Mouse (Mus musculus) right cerebral cortex, adult 2 months (tissue): ENCODE measurements around the gene Pde12.
A peak's percentile ranks its signal among the peaks of the same experiment; 100 is the strongest.
"Not testable (repeated sequence)": the region's sequence is repeated elsewhere in the genome, so short reads cannot be mapped to it uniquely, and the experiment has no call there.

Experiments used
- DNase-seq, 2 experiments: peaks; one replicate each; pipeline ENCODE4 v3.0.0; 2021 to 2022; ENCODE audit warnings: low spot score in 2 of 2

Pde12 gene

GRCm38 (mm10) chr14:26669292-26670073, at the start of gene Pde12:
Pde12 (minus strand) TSS chr14:26669883.
- peak; percentile 86 to 94 for DNase-seq

GRCm38 (mm10) chr14:26705246-26705645, 35.6 kb upstream of the Pde12 start:
- DNase-seq = not testable (repeated sequence)

DNA sequence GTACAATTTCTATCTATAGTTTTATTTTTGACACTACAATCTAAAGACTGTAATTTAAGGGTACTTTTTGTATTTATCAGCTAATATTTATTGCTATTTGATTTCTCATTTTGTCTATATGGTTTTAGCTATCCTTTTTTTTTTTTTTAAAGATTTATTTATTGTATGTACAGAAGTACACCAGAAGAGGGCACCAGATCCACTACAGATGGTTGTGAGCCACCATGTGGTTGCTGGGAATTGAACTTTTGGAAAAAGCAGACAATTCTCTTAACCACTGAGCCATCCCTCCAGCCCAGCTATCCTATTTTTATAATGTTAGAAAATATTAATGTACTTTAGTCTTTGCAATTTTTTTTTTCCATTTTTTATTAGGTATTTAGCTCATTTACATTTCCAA, 28.2 kb upstream of the Pde12 start:
- DNase-seq = no peak

DNA sequence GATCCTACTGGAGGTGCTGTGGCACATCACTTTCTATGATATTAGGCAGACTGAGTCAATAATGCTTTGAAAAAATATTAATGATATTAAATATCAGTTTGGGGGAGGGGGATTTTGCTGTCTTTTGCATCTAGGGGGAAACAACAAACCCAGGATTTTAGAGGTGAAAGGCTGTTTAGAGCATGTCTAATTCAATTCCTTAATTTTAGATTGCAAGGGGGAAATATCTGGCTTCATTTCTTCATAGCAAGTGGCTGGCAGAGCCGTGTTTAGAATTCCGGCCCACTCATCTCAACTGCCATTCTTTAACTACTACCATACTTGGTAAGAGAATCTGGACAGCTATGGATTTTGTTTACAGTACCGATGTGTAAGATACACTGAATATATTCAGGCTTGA, 23.3 kb upstream of the Pde12 start, which contains the start of gene Dnah12:
Gene Dnah12, plus strand, starts transcription at position 301 of the 400 bp plus-strand sequence.
- no peak for DNase-seq

DNA sequence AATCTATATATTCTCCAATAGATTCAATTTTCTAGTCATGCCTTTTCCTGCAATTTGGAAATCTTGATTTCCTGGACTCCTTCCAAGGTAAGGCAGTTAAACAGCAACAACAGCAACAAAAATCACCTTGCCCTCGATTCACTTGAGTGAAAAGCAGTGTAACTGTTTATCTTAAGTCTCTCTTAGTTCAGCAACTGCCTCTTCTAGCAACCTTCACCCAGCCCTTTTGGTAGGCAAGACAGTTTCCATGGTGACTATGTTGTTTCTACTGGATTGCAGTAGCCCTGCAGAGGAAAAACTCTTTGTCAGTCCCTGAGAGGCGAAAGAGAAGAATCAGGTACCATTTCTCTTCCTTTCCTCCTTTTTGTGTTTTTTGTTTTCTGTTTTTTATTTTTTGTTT, 21.7 kb upstream of the Pde12 start:
- DNase-seq = no peak

DNA sequence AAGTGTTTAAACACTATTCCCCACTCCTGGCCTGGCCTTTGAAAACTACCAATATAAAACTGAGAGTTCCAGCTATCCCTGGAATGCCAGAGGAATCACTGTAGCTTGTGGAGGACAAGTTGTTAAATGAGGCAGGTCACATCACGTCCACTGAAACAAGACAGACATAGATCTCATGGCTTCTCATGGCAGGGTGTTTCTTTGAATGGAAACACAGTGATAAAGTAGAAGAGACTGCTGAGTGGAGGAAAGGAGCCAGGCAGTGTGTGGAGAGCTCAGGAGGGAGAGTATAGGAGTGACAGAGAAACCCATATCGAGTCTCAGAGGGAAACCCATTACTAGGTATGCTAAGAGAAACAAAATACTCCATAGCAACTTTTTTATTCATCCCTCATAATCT, 21.0 kb upstream of the Pde12 start:
- DNase-seq = no peak

- DNase-seq = no peak
These were observed 6.1 kb upstream of the Pde12 start for GRCm38 (mm10) chr14:26675791-26676190.

DNA sequence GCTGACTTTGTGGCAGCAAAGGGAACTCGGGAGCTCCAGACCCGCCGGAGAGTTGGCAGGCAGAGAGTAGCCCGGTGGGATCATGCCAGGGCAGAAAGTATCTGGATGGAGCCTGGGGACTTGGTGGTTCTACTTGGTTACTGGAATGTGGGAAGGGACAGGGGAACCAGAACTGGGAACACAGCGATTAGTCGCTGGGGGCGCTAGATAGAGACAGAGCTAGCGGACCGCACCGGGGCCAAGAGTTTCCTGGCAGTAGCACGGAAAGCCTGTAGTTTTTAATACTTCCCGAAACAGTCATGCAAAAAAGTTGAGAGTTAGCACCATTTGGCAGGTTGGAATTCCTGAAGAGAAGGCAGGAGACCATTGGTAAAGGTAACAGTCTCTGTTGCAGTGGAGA, 5.7 kb upstream of the Pde12 start:
- DNase-seq = no peak

DNA sequence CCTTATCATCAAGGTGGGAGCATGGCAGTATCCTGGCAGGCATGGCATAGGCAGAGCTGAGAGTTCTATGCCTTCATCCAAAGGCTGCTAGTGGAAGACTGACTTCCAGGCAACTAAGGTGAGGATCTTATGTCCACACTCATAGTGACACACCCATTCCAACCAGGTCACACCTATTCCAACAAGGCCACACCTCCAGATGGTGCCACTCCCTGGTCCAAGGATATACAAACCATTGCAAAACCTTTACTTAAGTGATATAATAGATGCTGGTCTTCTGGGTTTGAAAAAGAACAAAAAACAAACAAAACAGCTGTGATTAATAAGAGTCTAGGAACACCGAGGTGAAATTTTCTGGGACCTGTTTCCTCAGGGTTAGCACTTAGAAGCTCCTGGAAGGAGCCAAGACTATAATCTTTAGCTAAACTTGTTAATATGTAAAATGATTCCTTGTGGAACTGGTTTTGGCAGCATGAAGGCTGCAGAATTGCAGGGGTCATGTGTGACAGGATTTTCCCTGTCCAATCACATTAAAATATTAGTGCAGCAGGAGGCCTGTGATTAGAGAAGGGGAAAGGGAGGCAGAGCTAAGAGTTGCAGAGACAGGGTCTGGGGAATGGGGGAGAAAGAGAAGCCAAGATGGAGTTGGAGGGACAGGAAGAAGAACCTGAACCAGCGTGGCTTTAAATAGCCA, 4.9 kb upstream of the Pde12 start:
- not testable (repeated sequence) for DNase-seq

GRCm38 (mm10) chr14:26671870-26672615, 2.4 kb upstream of the Pde12 start:
- DNase-seq = not testable (repeated sequence)

GRCm38 (mm10) chr14:26670964-26671363, 1.3 kb upstream of the Pde12 start:
- DNase-seq = no peak

GRCm38 (mm10) chr14:26668371-26669291, 1.1 kb downstream of the Pde12 start:
- DNase-seq = peak; percentile 60 to 69

DNA sequence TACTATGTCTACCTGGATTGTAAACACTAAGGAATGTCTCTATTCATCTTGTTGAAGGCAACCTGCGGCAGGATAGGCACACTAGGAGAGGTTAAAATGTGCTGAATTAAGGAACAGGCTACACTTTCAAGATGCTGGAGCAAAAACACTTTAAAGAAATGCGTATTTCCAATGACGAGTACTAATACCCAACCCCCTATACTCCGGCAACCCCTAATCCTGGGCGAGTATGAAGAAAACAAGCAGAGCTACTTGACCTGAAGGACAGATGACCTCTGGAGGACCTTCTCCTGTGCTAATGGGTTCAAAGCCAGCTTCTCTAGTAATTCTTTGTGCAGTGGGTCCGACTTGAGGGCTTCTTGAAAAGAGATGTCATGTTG, 1.7 kb downstream of the Pde12 start:
- no peak for DNase-seq

DNA sequence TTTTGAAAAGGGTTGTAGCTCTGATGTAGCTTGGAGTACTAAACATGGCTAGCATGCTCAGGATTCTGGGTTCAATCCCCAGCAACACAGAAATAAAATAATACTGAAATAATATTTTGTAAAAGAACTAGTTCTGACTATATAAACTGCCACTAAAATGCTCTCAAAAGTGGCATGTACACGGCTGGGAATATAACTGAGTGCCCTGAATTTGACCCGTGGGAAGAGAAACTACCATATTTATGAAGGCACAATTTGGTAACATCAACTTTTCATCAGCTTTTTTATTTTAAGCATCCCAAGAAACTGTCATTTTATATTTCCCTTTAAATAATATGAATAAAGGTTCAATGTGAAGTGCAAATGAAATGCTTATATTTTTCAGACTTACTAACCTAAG, 5.8 kb downstream of the Pde12 start:
- no peak for DNase-seq

- no peak for DNase-seq
These were observed 7.2 kb downstream of the Pde12 start for GRCm38 (mm10) chr14:26662488-26662887.

DNA sequence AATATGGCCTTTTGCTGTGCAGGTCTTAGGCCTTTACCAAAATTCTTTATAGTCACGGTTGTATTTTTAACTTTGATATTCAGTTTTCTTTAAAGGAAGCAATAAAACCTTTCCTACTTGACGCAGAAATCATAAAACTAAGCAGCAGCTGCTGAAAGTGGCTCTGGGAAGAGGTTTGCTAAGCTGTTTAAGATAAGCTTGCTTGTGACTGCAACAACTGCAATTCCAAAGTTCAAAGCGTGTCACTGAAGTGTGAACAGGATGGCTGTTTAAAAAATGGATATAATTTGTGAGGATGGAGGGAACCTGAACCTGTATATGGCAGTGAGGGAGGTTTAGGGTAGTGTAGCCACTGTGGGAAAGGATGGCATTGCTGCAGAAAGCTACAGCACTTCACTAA, 7.7 kb downstream of the Pde12 start:
- no peak for DNase-seq

- no peak for DNase-seq
These were observed 9.4 kb downstream of the Pde12 start for GRCm38 (mm10) chr14:26660233-26660632.

DNA sequence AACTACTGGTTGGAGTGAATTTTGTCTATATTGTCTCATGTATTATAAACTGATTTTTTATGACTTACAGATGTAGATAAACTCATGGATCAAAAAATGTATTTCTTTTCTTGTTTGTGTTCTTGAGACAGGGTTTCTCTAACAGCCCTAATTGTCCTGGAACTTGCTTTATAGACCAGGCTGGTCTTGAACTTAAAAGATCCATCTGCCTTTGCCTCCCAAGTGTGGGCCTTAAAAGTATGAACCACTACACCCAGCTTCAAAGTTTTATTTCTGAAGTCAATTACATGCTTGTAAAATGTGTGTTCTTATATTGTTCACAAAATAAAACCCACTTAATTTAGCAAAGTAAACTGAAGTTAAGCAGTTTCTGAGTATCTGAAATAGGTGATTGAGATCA, 11.5 kb downstream of the Pde12 start:
- no peak for DNase-seq

DNA sequence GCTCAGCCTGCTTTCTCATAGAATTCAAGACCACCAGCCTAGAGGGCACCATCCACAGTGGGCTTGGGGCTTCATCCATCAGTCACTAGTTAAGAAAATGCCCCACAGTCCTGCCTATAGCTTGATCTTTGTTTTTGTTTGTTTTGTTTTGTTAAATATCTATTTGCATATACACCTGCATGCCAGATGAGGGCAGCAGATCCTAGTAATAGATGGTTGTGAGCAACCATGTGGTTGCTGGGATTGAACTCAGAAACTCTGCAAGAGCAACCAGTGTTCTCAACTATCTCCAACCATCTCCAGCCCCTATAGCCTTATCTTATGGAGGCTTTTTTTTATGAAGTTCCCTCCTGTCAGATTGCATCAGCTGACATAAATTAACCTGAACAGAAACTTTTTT, 17.8 kb downstream of the Pde12 start:
- DNase-seq = no peak

GRCm38 (mm10) chr14:26647811-26648210, 21.9 kb downstream of the Pde12 start:
- no peak for DNase-seq

DNA sequence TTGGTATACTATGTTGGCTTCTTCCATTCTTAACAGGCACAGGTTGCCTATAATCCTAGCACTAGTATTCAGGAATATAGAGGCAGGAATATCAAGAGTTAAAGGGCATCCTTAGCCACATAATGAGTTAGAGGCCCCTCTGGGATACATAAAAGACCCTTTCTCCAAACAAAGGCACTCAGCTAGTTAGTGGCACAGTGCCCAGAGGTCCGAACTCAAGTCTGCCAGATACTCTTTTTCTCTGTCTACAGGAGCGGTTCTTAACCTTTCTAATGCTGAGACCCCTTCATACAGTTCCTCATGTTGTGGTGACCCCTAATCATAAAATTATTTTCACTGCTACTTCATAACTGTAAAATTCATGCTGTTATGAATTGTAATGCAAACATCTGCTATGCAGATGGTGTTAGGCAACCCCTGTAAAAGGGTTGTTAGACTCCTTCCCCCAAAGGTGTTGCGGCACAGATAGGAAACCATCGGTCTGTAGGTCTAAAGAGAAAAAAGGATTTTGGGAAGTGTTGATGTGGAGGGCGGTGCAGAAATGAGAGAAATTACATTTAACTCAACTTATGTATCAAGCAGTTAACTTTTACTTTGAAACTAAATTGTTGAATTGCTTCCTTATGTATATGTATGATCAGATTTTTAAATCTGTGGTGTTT, 23.6 kb downstream of the Pde12 start:
- DNase-seq = no peak
